Mouse (Mus musculus) forebrain, embryonic 11.5 days (tissue): ENCODE data around the gene Cog1. TPM values are rescaled to one million over a fixed set of nuclear protein-coding genes. Genes with fewer than 3 reads are reported as not detected.
A peak's percentile ranks its signal among the peaks of the same experiment; 100 is the strongest.

Source experiments
- ATAC-seq: fragments of 200-750 bp; cut with Nextera tagmentation; replicated peaks from 2 replicates; pipeline ENCODE4 v1.8.0; 2017; ENCODE audit warnings: moderate TSS enrichment; ENCODE audit not compliant: low FRiP score
- DNase-seq: peaks from one replicate; pipeline ENCODE4 v3.0.0-alpha.2; 2017; ENCODE audit warnings: low spot score
- H3K27ac ChIP-seq: fragments of 300-500 bp; sonication (generic); 2 replicates; pipeline ENCODE4 v1.5.1; 2014; ENCODE audit warnings: low read depth, low read length
- H3K27me3 ChIP-seq: fragments of 300-500 bp; sonication (generic); 2 replicates; pipeline ENCODE4 v1.6.1; 2014; ENCODE audit warnings: mild to moderate bottlenecking, low read length, mixed read lengths; ENCODE audit not compliant: control insufficient read depth, insufficient read depth
- H3K36me3 ChIP-seq: fragments of 300-500 bp; sonication (generic); 2 replicates; pipeline ENCODE4 v1.6.1; 2014; ENCODE audit warnings: mild to moderate bottlenecking, low read length, moderate library complexity, mixed read lengths; ENCODE audit not compliant: control insufficient read depth, insufficient read depth
- H3K4me1 ChIP-seq: fragments of 300-500 bp; sonication (generic); replicated peaks from 2 replicates; pipeline ENCODE4 v1.6.1; 2014; ENCODE audit warnings: low read length, mixed read lengths; ENCODE audit not compliant: control insufficient read depth, insufficient read depth
- H3K4me2 ChIP-seq: fragments of 300-500 bp; sonication (generic); 2 replicates; pipeline ENCODE4 v1.6.1; 2014; ENCODE audit warnings: low read depth, mild to moderate bottlenecking, low read length, moderate library complexity, mixed read lengths; ENCODE audit not compliant: severe bottlenecking
- H3K4me3 ChIP-seq: fragments of 300-500 bp; sonication (generic); 2 replicates; pipeline ENCODE4 v1.5.1; 2014; ENCODE audit warnings: low read depth, low read length
- H3K9ac ChIP-seq: fragments of 300-500 bp; sonication (generic); 2 replicates; pipeline ENCODE4 v1.6.1; 2014; ENCODE audit warnings: low read length
- H3K9me3 ChIP-seq: fragments of 300-500 bp; sonication (generic); 2 replicates; pipeline ENCODE4 v1.6.1; 2016; ENCODE audit warnings: low read length, mixed read lengths; ENCODE audit not compliant: control insufficient read depth
- WGBS: fragments of 180-500 bp; shearing (Covaris S2); extraction: QIAGEN DNeasy Blood & Tissue Kit; methylation state at CpG from one replicate; pipeline ENCODE4 v1.1.7; 2014; 5-methylcytosine and 5-hydroxymethylcytosine counted together
- polyA plus RNA-seq: library from polyadenylated mRNA; unstranded; fragments of >200 nt; fragmentation: Nextera tagmentation; extraction: Ambion mirVana; gene quantifications from 2 replicates; pipeline ENCODE4 v1.2.1, GENCODE M21; 2014

The Cog1 gene
- 36.2 and 39.4 TPM in 2 replicates for polyA plus RNA-seq

DNA sequence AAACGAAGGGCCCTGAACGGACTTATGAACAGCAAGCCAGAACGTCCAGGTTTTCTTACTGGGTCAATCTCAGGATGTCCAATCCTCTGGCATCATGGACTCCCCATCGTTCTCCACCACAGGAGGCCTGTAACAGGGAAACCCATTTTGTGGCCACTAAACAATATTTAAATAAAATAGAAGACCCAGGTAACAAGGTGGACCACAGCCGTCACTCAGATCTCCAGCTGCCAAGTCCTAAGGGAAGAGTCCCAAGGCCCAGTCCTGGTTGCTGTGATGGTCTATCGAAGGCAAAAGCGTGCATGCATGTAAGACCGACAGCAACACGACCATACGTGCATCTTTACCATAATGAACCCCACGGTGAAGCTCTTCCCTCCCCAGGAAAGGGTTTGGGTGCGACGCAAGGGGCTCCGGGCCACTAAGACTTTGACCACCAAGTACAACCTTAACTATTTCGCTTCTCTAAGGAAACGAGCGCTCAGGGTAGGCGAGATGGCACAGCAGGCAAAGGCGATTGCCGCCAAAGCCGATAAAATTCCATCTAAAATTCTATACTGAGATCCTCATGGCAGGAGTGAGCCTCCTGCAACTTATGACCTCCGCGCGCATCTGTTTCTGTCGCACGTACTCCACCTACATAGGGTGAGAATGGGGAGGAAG lies at the start of gene Cog1:
TSS of gene Cog1 (plus strand) at position 480 of the 663 bp plus-strand sequence.
- 42% methylated on average over 26 of the region's 26 CpGs for WGBS
- Histone ChIP-seq H3K9ac (peak within 1 kb of the TSS; percentile 92), H3K36me3 (peaks cover 4% of the 10 kb centered on the region), H3K4me1 (peaks cover 10% of the 10 kb centered on the region; the same call in 1 of the 2 replicates), H3K4me2 (peak within 1 kb of the TSS; percentile 58), H3K4me3 (peak within 1 kb of the TSS; percentile 92), H3K9me3 (no peaks in the 10 kb centered on the region), H3K27ac (peak within 1 kb of the TSS; percentile 80), H3K27me3 (no peaks in the 10 kb centered on the region; the same call in 1 of the 2 replicates)
- ATAC-seq (no peak), DNase-seq (no peak)

DNA sequence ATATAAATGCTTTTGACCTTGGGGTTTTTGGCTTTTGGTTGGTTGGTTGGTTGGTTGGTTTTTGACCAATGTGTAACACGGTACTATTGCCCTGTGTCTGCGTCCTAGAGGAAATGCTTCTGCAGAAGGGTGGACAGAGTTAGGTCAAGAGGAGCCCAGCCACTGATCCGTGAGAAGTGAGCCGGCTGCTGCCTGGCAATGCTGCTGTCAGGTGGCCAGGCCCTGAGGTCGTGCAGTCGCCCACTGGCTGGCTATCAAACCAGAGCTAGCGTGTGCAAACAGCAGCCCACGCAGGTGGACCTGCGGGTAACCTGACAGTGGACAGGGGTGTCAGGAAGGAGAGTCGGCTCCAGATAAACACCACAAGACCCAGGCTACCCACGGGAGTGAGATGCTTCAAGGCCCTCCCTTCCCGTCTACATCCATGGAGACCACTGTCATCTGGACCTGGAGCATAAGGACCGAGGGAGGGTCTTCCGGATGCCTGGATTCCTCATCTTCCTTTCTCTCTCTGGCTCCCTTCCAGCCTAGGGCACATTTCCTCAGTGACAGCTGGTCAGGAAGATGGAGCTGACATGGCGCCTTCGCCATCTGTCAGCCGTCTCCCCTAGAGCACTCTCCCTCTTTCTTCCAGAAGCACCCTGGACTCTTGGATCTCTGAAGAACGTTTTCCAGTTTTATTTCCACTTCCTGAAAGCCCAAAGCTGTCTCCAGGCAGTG lies 48.3 kb upstream of the Cog1 start:
- H3K36me3 ChIP-seq = no peaks in the 10 kb centered on the region
- WGBS = 87% methylated on average over 18 of the region's 18 CpGs
- ATAC-seq = no peak; the same call in 1 of the 2 replicates
- no peak overlapping the region for H3K4me3 ChIP-seq
- H3K9me3 ChIP-seq = no peaks in the 10 kb centered on the region
- no peak overlapping the region for H3K9ac ChIP-seq
- no peaks in the 10 kb centered on the region for H3K27me3 ChIP-seq
- DNase-seq = peak; percentile 49
- H3K4me2 ChIP-seq = no peak overlapping the region
- H3K4me1 ChIP-seq = peaks cover 11% of the 10 kb centered on the region
- H3K27ac ChIP-seq = peak overlapping the region; percentile 50

GRCm38 (mm10) chr11:113601616-113602343 lies 47.2 kb upstream of the Cog1 start:
- no peaks in the 10 kb centered on the region for H3K36me3 ChIP-seq
- H3K4me3 ChIP-seq = no peak overlapping the region
- no peak overlapping the region for H3K4me2 ChIP-seq
- 37% methylated on average over 12 of the region's 12 CpGs for WGBS
- H3K9me3 ChIP-seq = no peaks in the 10 kb centered on the region
- ATAC-seq (peak; percentile 79), DNase-seq (peak; percentile 54)
- H3K9ac ChIP-seq = no peak overlapping the region
- H3K27me3 ChIP-seq = no peaks in the 10 kb centered on the region
- peak overlapping the region; percentile 50 for H3K27ac ChIP-seq
- peaks cover 11% of the 10 kb centered on the region for H3K4me1 ChIP-seq

- Histone ChIP-seq H3K9me3 (no peaks in the 10 kb centered on the region), H3K27ac (no peak overlapping the region), H3K27me3 (no peaks in the 10 kb centered on the region), H3K4me2 (no peak overlapping the region), H3K9ac (no peak overlapping the region), H3K4me1 (no peaks in the 10 kb centered on the region), H3K36me3 (no peaks in the 10 kb centered on the region), H3K4me3 (no peak overlapping the region)
- DNase-seq (no peak), ATAC-seq (no peak)
- WGBS = 93% methylated on average over 12 of the region's 12 CpGs
Observed at GRCm38 (mm10) chr11:113607556-113607955, 41.4 kb upstream of the Cog1 start.

GRCm38 (mm10) chr11:113609581-113609980 lies 39.4 kb upstream of the Cog1 start:
- 83% methylated on average over 5 of the region's 5 CpGs for WGBS
- ATAC-seq = no peak
- no peak overlapping the region for H3K9ac ChIP-seq

GRCm38 (mm10) chr11:113610266-113610665 lies 38.7 kb upstream of the Cog1 start:
- no peak for ATAC-seq
- Histone ChIP-seq H3K27me3 (no peaks in the 10 kb centered on the region), H3K36me3 (no peaks in the 10 kb centered on the region), H3K9ac (no peak overlapping the region), H3K27ac (no peak overlapping the region), H3K9me3 (no peaks in the 10 kb centered on the region), H3K4me1 (no peaks in the 10 kb centered on the region), H3K4me2 (no peak overlapping the region), H3K4me3 (no peak overlapping the region)
- 92% methylated on average over 5 of the region's 5 CpGs for WGBS
- peak; percentile 21 for DNase-seq

More at GRCm38 (mm10) chr11:113609581-113609980, 39.4 kb upstream of the Cog1 start:
- H3K4me2 ChIP-seq = no peak overlapping the region
- H3K9me3 ChIP-seq = no peaks in the 10 kb centered on the region
- no peaks in the 10 kb centered on the region for H3K36me3 ChIP-seq
- H3K27ac ChIP-seq = no peak overlapping the region
- no peaks in the 10 kb centered on the region for H3K27me3 ChIP-seq
- DNase-seq = no peak
- no peaks in the 10 kb centered on the region for H3K4me1 ChIP-seq
- no peak overlapping the region for H3K4me3 ChIP-seq

GRCm38 (mm10) chr11:113611112-113611646 lies 37.8 kb upstream of the Cog1 start:
- Histone ChIP-seq H3K9ac (no peak overlapping the region), H3K4me3 (no peak overlapping the region), H3K4me1 (no peaks in the 10 kb centered on the region), H3K27ac (peak overlapping the region; percentile 25), H3K9me3 (no peaks in the 10 kb centered on the region), H3K4me2 (no peak overlapping the region), H3K36me3 (no peaks in the 10 kb centered on the region), H3K27me3 (no peaks in the 10 kb centered on the region)
- ATAC-seq (no peak), DNase-seq (no peak)
- 90% methylated on average over 10 of the region's 10 CpGs for WGBS
